Mouse (Mus musculus) forebrain, postnatal 0 days (tissue): ENCODE data around the gene C5ar1. TPM values are rescaled to one million over a fixed set of nuclear protein-coding genes. Genes with fewer than 3 reads are reported as not detected.
A peak's percentile ranks its signal among the peaks of the same experiment; 100 is the strongest.

ENCODE experiments used
- ATAC-seq: fragments of 200-750 bp; cut with Nextera tagmentation; 2 replicates; pipeline ENCODE4 v1.8.0; 2017; ENCODE audit warnings: mild to moderate bottlenecking, moderate library complexity
- DNase-seq: peaks from one replicate; pipeline ENCODE4 v3.0.0-alpha.2; 2015
- H3K27ac ChIP-seq: fragments of 300-500 bp; sonication (generic); 2 replicates; pipeline ENCODE4 v1.5.1; 2014; ENCODE audit warnings: low read depth, mild to moderate bottlenecking, antibody characterized with exemption, low read length, moderate library complexity, mixed read lengths
- H3K27me3 ChIP-seq: fragments of 300-500 bp; sonication (generic); 2 replicates; pipeline ENCODE4 v1.6.1; 2014; ENCODE audit warnings: mild to moderate bottlenecking, low read length, mixed read lengths; ENCODE audit not compliant: insufficient read depth
- H3K36me3 ChIP-seq: fragments of 300-500 bp; sonication (generic); 2 replicates; pipeline ENCODE4 v1.6.1; 2014; ENCODE audit warnings: mild to moderate bottlenecking, moderate library complexity; ENCODE audit not compliant: insufficient read depth
- H3K4me1 ChIP-seq: fragments of 300-500 bp; sonication (generic); 2 replicates; pipeline ENCODE4 v1.6.1; 2014; ENCODE audit warnings: antibody characterized with exemption; ENCODE audit not compliant: insufficient read depth
- H3K4me2 ChIP-seq: fragments of 300-500 bp; sonication (generic); 2 replicates; pipeline ENCODE4 v1.6.1; 2014; ENCODE audit warnings: low read depth, mild to moderate bottlenecking, moderate library complexity
- H3K4me3 ChIP-seq: fragments of 300-500 bp; sonication (generic); 2 replicates; pipeline ENCODE4 v1.5.1; 2014; ENCODE audit warnings: low read depth, low read length, mixed read lengths
- H3K9ac ChIP-seq: fragments of 300-500 bp; sonication (generic); 2 replicates; pipeline ENCODE4 v1.6.1; 2014; ENCODE audit warnings: mild to moderate bottlenecking
- H3K9me3 ChIP-seq: fragments of 300-500 bp; sonication (generic); 2 replicates; pipeline ENCODE4 v1.6.1; 2016; ENCODE audit warnings: low read length
- CTCF ChIP-seq: sonication (generic); IDR thresholded peaks from 2 replicates; pipeline ENCODE4 v1.5.1; 2016; ENCODE audit warnings: antibody characterized with exemption, control low read depth, low read depth
- WGBS: fragments of 180-500 bp; shearing (Covaris S2); extraction: QIAGEN DNeasy Blood & Tissue Kit; methylation state at CpG from one replicate; pipeline ENCODE4 v1.1.7; 2014; 5-methylcytosine and 5-hydroxymethylcytosine counted together
- polyA plus RNA-seq: library from polyadenylated mRNA; unstranded; fragments of >200 nt; fragmentation: Nextera tagmentation; extraction: Ambion mirVana; gene quantifications from 2 replicates; pipeline ENCODE4 v1.2.1, GENCODE M21; 2015
- total RNA-seq: library from RNA; depleted of rRNA; stranded (reverse); fragments of >200 nt; gene quantifications from 2 replicates; pipeline ENCODE4 v1.2.3, GENCODE M21; 2014

C5ar1 gene
- total and polyA plus RNA-seq, 2 experiments from 2014 or later: 0.52 to 1.7 TPM

DNA sequence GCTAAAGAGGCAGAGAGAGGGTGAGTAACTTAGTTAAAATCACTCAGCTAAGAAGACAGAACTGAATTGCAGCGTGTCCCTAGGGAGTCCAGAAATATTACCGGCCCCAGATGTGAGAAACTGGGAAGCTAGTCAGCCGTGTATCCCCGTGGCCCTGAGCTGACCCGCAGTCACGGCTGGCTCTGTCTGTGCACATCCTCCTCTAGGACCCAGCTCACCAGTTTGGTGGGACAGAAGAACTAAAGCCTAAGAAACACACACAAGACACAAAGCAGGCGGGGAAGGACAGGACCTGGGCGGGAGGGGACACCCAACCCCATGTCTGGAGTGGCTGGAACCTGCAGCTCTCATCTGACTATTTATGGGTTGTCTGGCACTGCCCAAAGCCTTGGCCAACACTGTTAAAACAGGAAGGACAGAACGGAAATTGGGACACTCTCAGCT is 19.8 kb downstream of the C5ar1 start:
- no peak for TF ChIP-seq CTCF
- Histone ChIP-seq H3K27me3 (no peaks in the 10 kb centered on the region), H3K4me1 (no peaks in the 10 kb centered on the region), H3K4me3 (no peak overlapping the region), H3K9me3 (no peaks in the 10 kb centered on the region), H3K9ac (no peak overlapping the region), H3K27ac (no peak overlapping the region), H3K4me2 (no peak overlapping the region), H3K36me3 (no peaks in the 10 kb centered on the region)
- 68% methylated on average over 9 of the region's 9 CpGs for WGBS
- ATAC-seq: no peak
- no peak for DNase-seq

DNA sequence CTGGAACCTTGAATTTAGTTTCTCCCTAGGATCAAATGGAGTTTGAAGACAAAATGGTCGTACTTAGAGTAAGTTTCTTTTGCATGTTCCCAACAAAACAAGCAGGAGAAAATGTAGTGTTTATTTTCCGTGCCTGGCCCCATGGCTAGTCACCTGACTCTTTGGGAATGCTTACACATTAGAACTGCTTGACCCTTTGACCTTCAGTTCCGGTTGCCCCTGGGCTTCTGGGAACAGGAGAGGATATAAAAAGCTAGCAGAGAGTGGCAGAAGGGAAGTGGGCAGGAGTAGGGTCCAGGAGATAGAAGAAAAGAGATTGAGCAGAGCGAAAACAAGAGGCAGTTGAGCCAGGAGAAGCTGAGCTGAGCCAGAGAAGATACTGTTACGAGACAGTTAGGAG is 29.5 kb downstream of the C5ar1 start:
- 65% methylated on average over 5 of the region's 5 CpGs for WGBS
- Histone ChIP-seq H3K4me2 (no peak overlapping the region), H3K36me3 (no peaks in the 10 kb centered on the region), H3K27me3 (no peaks in the 10 kb centered on the region), H3K9me3 (no peaks in the 10 kb centered on the region), H3K4me3 (no peak overlapping the region), H3K4me1 (no peaks in the 10 kb centered on the region), H3K27ac (no peak overlapping the region), H3K9ac (no peak overlapping the region)
- DNase-seq (no peak), ATAC-seq (no peak)
- TF ChIP-seq CTCF: no peak

DNA sequence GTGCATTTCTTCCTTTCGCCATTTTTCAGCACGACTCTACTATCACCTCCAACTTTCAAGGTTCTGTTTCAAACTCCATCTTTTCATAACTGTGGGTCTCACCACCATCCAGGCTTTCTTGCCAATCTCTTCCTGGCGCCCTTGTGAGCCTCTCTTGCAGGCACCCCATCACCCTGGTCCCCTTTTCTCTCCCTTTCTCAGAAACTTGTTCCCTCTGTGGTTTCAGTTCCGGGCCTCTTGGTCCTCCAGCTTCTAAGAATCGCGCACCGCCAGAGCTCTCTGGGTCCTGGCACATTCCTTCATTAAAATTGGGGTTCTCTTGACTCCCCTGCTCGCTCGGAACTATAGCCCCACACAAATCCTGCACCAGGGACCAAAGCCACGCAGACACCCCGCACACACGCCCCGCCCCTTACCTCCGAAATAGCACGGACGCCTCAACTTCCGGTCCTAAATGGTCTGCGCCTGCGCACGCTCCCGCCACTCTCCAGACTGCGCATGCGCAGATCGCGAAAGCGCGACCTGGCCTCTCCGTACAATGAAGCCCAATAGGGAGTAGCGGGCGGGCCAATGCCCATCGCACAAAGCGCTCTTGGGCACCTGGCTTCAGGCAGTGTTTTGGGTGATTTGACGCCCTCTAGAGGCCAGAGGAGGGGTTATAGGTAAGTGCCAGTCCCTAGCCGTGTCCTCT is 37.6 kb downstream of the C5ar1 start, which contains the start of gene Dhx34:
Dhx34 (minus strand) TSS at position 456 of the 691 bp plus-strand sequence.
- Histone ChIP-seq H3K27me3 (no peaks in the 10 kb centered on the region), H3K9ac (peak within 1 kb of the TSS; percentile 77), H3K27ac (peak within 1 kb of the TSS; percentile 83), H3K4me3 (peak within 1 kb of the TSS; percentile 63), H3K36me3 (peaks cover 14% of the 10 kb centered on the region), H3K4me2 (peak within 1 kb of the TSS; percentile 71), H3K9me3 (no peaks in the 10 kb centered on the region), H3K4me1 (peaks cover 8% of the 10 kb centered on the region; the same call in 1 of the 2 replicates)
- DNase-seq (peak; percentile 98), ATAC-seq (peak; percentile 97)
- 1% methylated on average over 34 of the region's 34 CpGs for WGBS
- TF ChIP-seq CTCF: peak; percentile 60

DNA sequence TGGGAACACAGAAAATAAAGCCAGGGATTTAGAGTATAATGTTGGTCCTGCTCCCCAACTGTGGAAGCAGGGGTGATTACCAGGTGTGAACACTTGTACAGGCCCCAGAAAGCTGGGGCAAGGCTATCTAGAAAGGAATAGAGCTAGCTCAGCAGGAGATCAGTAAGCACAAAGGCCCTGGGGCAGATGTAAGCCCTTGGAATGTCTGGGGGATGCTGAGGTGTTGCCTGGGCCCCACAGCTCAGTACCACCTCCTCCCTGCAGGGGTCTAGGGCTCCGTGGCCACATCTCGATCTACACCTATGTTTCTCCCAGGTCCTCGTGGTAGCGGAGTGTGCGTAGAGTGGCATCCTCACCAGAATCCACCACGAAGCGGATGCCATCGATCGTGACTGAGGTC is 45.4 kb downstream of the C5ar1 start:
- Histone ChIP-seq H3K4me3 (no peak overlapping the region), H3K27me3 (no peaks in the 10 kb centered on the region), H3K9me3 (no peaks in the 10 kb centered on the region), H3K9ac (no peak overlapping the region), H3K36me3 (peaks cover 83% of the 10 kb centered on the region), H3K27ac (no peak overlapping the region), H3K4me1 (no peaks in the 10 kb centered on the region), H3K4me2 (no peak overlapping the region)
- no peak for TF ChIP-seq CTCF
- 93% methylated on average over 9 of the region's 9 CpGs for WGBS
- DNase-seq (no peak), ATAC-seq (no peak)

DNA sequence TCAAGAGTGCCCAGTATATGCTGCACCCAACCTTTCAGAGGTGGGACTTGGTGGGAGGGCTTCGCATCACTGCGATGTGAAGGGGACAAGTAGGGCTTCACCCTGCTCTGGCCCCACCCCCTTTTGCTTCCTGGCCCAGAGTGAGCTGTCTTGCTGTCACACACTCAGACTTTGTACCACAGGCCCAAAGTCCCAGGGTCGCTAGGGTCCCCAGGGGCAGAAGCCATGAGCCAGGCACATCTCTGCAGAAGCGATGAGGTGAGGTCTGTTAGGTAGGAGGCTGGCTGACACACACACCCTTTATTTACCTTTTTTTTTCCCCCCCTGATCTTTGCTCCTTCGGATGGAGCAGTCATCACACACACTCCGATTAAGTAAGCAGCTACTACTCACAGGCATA is 46.1 kb downstream of the C5ar1 start:
- no peaks in the 10 kb centered on the region for H3K9me3 ChIP-seq
- DNase-seq (no peak), ATAC-seq (no peak)
- H3K27me3 ChIP-seq: no peaks in the 10 kb centered on the region
- H3K4me3 ChIP-seq: no peak overlapping the region
- no peak for TF ChIP-seq CTCF
- H3K4me1 ChIP-seq: no peaks in the 10 kb centered on the region
- no peak overlapping the region for H3K4me2 ChIP-seq
- H3K27ac ChIP-seq: no peak overlapping the region
- 88% methylated on average over 6 of the region's 6 CpGs for whole genome bisulfite sequencing
- no peak overlapping the region for H3K9ac ChIP-seq
- H3K36me3 ChIP-seq: peaks cover 81% of the 10 kb centered on the region

DNA sequence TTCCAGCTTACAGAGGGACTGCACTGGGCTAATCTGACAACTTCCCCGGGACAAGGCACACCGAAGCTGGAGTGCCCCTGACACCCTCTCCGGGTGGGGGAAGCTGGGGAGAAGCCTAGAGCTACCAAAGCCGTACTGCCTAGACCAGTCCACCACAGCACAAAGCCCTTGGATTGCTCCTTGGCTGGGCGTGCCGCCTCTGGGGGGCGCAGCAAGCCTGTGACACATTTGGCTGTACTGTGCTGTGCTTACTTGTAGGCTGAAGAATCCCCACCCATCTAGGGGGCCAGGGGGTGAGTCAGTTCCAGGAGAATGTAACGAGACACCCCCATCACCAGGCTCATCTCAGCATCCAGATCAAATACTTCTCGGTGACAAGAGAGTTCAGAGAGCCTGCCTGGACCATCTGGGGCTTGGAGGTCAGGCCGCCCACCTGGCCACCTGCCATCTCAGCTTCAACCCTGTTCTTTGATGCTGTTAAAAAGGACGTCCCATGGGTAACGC is 48.4 kb downstream of the C5ar1 start:
- no peaks in the 10 kb centered on the region for H3K27me3 ChIP-seq
- no peaks in the 10 kb centered on the region for H3K9me3 ChIP-seq
- ATAC-seq: peak; percentile 38; the same call in 1 of the 2 replicates
- 0 out of 2 replicates have a peak, but pooled peaks have one; percentile 4 for TF ChIP-seq CTCF
- H3K27ac ChIP-seq: no peak overlapping the region
- peaks cover 68% of the 10 kb centered on the region for H3K36me3 ChIP-seq
- 78% methylated on average over 12 of the region's 12 CpGs for WGBS
- no peak overlapping the region for H3K4me2 ChIP-seq
- no peak for DNase-seq
- no peaks in the 10 kb centered on the region for H3K4me1 ChIP-seq
- H3K4me3 ChIP-seq: no peak overlapping the region
- no peak overlapping the region for H3K9ac ChIP-seq

DNA sequence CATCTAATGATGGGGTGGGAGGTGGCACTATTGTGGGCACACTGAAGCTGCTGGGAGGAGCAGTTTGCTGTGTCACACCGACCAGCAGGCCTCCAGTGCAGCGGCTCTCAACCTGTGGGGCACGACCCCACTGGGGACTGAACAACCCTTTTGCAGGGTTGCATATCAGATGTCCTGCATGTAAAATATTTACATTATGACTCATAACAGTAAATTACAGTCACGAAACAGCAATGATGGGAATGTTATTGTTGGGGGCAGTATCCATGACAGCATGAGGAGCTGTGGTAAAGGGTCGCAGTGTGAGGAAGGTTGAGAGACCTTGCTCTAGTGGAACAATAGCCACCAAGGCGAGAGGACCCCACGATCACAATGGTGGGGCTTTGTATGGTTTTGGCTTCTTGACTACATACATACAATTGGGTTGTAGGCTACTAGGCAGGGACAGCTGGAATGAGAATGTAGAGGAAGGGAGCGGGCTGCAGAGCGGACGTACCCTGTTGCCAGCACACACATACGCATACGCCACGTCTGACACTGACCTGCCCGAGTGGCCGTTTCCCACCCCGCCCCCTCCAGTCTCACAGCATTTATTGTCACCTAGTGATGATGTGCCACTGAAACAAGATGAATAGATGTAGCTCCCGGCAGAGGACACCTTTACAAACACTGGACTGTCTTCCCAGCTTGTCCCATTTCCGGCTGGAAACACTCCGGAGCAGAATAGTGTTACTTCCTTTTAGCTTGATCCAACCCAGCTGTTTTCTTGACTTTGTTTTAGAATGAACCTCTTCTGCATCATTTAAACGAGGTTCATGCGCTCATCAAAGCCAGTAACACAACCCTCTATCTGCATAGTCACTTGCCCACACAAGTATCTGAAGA is 50.3 kb downstream of the C5ar1 start:
- Histone ChIP-seq H3K9ac (no peak overlapping the region), H3K4me1 (no peaks in the 10 kb centered on the region), H3K27ac (no peak overlapping the region), H3K9me3 (no peaks in the 10 kb centered on the region), H3K36me3 (peaks cover 58% of the 10 kb centered on the region), H3K4me3 (no peak overlapping the region), H3K27me3 (no peaks in the 10 kb centered on the region), H3K4me2 (no peak overlapping the region)
- DNase-seq: no peak
- ATAC-seq: no peak
- 91% methylated on average over 21 of the region's 21 CpGs for WGBS
- no peak for TF ChIP-seq CTCF
